Mouse (Mus musculus) layer of hippocampus, adult 2 months (tissue): ENCODE data around the gene Foxn3. TPM values are rescaled to one million over a fixed set of nuclear protein-coding genes. Genes with fewer than 3 reads are reported as not detected.

Experiments
- DNase-seq, 2 experiments: peaks; one replicate each; pipeline ENCODE4 v3.0.0; 2022; ENCODE audit warnings: low spot score in 2 of 2
- H3K27ac ChIP-seq: fragments of 200-600 bp; 2 replicates; pipeline ENCODE4 v1.8.1; 2022
- H3K4me3 ChIP-seq: fragments of 200-600 bp; 2 replicates; pipeline ENCODE4 v1.8.1; 2022; ENCODE audit warnings: mild to moderate bottlenecking
- CTCF ChIP-seq: fragments of 200-600 bp; conservative IDR thresholded peaks from 2 replicates; pipeline ENCODE4 v1.8.1; 2022; ENCODE audit warnings: antibody characterized with exemption, mild to moderate bottlenecking, moderate library complexity
- total RNA-seq, 2 experiments: library from RNA; stranded (reverse); gene quantifications; 2 replicates each; pipeline ENCODE4 v1.2.3; 2021

The Foxn3 gene
- total RNA-seq, 2 experiments from 2014 or later, result 45.9 to 53.7 TPM

DNA sequence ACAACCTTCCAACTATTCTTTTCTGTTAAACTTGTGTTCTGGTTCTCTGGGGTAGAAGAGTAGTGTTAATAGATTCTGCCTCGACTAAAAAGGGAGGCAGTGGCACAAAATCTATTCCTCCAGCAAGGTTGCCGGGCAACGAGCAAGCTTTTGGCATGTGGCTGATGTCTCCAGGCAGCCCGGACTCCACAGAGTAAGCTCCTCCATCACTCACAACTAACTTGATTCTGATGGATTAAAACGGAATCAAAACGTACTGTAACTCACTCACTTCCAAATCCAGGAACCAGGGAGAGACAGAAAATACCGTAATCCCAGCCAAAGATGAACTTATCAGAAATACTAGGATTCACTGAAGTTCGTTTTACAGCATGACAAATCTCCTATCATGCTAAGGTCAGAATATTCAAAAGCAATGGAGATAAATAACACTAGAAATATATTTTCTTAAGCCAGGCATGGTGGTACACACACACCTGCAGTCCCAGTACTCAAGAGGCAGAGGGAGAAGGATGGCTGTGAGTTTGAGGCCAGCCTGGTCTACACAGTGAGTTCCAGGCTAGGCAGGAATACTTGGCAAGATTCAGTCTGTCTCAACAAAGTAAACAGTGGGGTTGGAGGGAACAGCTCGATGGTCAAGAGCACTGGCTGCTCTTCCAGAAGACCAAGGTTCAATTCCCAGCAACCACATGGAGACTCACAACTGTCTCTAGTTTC is 64.2 kb downstream of the Foxn3 start:
- peak overlapping the region; percentile 36 for H3K4me3 ChIP-seq
- H3K27ac ChIP-seq, result peak overlapping the region; percentile 75
- no peak for TF ChIP-seq CTCF
- DNase-seq, result peak; percentile 55 to 76

DNA sequence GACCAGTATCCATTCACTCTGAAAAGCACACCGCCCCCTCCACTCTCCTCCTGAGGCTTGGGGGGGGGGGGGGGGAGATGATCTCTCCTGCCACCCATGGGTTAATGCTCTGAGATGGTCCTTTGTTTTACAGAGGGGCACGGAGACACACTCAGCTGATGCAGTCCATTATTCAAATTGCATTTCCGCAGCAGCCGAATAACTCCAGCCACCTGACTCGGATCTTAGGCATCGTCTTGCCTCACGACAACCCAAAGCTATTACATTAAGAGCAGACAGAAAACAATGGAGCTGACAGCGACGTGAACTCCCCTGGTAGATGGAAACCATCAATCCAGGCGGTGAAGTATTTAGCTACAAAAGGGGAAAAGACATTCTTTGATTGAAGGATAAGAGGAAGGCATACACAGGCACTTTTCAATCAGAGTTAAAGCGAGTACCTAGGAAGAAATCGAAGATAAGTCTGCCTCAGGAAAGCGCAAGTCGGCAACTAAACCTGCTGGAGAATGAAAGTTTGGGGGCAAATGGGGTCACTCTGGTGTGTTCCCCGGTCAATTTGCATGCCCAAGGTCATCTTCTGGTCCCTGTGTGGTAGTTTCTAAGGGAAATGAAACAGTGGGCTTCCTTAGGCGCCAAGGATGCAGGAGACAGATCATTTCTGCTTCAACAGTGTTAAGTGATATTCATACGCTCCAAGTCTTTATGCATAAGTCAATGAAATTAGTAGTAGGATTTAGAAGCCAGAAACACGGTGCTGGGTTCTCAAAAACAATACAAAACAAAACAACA is 65.0 kb downstream of the Foxn3 start:
- Histone ChIP-seq H3K4me3 (peak overlapping the region; percentile 36), H3K27ac (peak overlapping the region; percentile 75)
- no peak for TF ChIP-seq CTCF
- no peak for DNase-seq

DNA sequence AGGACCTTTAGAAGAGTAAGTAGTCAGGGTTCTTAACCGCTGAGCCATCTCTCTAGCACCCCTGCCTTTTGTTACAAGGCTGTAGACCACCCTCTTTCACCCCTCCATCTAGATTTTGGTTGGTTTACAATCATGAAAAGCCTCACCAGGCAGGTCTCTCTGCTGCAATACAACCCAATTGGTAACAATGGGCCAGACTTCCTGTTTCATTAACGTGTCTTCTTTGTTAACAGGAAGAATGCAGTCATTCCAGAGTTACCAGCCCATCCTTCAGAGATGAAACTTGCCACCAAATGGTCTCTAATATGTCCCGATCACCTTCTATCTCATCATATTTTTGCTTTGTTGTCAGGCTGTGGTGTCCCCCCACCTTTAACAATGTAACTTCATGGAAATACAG is 66.4 kb downstream of the Foxn3 start:
- DNase-seq, result no peak
- Histone ChIP-seq H3K27ac (no peak overlapping the region), H3K4me3 (no peak overlapping the region)
- no peak for TF ChIP-seq CTCF

DNA sequence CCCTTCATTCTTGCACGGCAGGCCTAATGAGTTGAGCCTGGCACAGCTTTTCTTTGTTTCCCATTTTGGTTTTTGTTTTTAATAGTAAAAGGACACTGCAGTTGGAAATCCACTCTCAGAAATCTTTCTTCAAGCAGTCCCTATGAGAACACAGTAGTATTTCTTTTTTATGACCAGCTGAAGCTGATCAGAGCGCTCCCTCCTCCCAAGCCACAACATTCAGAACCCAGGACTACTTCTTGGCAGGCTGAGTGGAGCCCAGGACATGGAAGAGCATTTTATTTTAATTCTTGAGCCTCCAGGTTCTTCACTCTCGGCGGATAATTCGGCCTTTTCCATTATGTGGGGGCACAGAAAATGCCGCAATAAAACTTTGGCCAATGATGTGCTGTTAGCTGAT is 73.2 kb downstream of the Foxn3 start:
- no peak for TF ChIP-seq CTCF
- no peak overlapping the region for H3K4me3 ChIP-seq
- DNase-seq, result no peak
- no peak overlapping the region for H3K27ac ChIP-seq

DNA sequence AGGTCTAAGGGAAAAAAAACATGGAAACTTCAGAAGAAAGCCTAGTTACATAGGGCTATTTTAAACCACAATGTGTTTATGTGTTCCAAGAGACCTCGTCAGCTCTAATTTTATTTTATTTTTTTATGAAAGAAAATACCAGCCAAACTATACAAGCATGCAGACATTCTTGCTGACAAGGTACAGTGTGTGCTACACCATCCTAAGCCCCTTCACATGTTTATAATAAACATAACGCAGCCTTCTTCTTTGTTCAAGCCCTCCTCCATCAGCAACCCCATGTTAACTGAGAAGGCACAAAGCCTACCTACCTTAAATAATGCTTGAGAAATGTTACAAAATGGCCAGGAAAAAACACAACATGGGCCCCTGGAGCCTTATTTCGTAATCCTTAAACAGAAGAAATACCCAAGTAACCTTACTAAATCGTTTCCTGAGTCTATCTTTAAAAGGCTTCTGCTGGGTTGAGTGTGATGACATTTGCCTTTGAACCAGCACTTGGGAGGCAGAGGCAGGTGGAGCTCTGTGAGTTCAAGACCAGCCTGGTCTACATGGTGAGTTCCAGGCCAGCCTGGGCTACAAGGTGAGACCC is 74.3 kb downstream of the Foxn3 start:
- no peak for TF ChIP-seq CTCF
- H3K27ac ChIP-seq, result no peak overlapping the region
- no peak for DNase-seq
- H3K4me3 ChIP-seq, result no peak overlapping the region

DNA sequence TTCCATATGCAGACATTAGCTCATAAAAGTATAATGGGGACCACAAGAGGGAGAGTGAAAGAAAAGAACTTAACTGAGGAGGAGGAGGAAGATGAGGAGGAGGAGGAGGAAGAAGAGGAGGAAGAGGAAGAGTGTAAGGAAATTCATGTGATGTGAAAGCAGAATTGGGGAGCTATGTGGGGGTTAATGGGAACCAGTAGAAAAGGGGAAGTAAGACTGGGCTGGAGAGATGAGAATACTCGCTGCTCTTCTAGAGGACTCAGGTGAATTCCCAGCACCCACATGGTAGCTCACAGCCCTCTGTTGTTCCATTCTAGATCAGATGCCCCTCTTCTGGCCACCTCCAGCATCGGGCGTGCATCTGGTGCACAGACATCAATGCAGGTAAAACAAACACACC is 83.0 kb downstream of the Foxn3 start:
- no peak overlapping the region for H3K27ac ChIP-seq
- no peak for TF ChIP-seq CTCF

DNA sequence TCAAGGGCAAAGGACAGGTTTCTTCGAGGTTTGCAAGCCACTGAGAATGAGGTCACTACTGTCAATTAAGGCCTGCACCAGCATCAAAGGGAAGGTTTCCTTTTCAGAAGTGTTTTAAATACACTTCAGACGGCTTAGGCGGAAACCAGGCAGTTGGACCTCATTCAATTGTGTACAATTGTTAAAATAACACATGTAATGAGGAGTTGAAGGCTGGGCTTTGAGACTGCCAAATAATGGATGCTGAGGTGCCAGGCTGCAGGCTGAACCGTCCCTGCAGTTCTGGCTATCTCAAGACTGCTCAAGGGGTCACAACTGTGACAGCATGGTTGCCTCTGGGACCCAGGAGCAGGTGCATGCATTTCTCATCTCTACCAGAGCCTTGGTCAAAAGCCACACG is 89.2 kb downstream of the Foxn3 start:
- DNase-seq, result no peak
- no peak for TF ChIP-seq CTCF
- Histone ChIP-seq H3K27ac (no peak overlapping the region), H3K4me3 (no peak overlapping the region)

More for the DNA sequence above, 83.0 kb downstream of the Foxn3 start:
- DNase-seq, result no peak
- no peak overlapping the region for H3K4me3 ChIP-seq

DNA sequence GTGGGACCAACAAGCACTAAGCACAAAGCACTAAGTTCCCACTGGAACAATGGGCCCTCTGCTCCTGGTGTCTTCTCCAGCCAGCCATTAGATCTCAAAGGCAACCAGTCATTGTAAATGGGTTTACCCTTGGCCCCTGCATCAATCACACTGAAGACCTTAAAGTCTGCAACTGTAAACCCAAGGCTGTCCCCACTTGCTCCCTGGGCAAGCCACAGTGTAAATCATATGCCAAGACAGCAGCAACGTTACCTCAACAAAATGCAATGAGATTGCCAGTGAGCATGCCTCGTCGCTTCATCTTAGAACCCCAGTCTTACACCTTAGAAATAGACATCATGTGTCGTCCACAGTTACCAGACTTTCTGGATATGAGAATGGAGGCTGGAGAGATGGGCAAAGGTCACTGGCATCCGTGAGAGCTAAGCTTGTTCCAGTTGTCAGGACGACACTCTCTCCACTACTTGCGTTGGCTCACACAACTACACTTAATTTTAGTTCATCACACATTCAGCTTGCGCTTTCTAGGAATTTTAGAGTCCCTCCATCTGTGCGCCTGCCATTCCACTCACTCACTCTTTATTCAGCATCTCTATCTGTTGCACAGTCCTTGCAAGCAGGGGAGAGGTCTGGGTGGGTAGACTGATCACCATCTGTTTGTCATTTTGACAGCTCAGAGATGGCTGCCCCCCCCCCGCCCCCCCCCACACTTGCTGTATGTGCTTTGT is 89.8 kb downstream of the Foxn3 start:
- DNase-seq, result peak in 1 of 2 experiments; percentile 16
- H3K27ac ChIP-seq, result no peak overlapping the region

DNA sequence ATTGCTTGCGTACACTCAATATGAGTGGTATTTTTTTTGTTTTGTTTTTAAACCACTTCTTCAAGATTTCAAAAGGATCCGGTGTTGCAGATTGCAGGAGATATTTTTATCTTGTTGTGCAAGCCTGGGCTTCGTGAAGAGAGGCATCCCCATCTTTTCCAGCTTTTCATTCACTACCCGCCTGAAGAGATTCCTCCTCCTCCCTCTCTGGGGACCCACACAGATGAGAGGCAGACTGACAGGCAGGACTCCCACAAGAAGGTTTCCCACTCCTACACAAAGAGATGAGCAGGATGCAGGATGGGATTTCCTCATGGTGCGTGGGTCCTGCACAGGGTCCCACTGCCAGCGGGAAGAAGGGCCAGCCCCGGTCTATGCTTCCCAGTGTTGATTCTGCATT is 92.0 kb downstream of the Foxn3 start:
- no peak for TF ChIP-seq CTCF
- DNase-seq, result peak in 1 of 2 experiments; percentile 8
- no peak overlapping the region for H3K4me3 ChIP-seq
- no peak overlapping the region for H3K27ac ChIP-seq

More for the DNA sequence above, 89.8 kb downstream of the Foxn3 start:
- TF ChIP-seq CTCF, result no peak
- no peak overlapping the region for H3K4me3 ChIP-seq

DNA sequence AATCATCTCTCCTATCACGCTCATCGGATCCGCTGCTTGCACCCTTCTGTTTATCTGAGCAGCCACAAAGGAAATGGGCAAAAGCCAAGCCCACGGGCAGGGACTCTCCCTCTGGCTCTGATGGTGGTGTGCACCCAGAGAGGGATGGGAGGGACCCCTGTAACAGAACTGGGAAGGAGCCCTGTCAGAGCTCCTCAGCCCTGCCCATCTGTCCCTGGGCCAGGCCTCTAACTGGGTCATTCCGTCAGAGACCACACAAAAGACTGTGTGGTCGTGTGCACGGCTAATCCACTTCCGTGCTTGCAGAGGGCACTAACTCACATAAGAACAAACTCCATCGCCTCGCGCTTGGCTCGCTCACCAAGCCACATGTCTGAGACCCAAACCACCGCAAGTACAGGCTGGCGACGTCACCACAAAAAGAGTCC is 95.5 kb downstream of the Foxn3 start:
- no peak for TF ChIP-seq CTCF
- Histone ChIP-seq H3K4me3 (peak overlapping the region; percentile 43), H3K27ac (peak overlapping the region; percentile 69)
- DNase-seq, result peak; percentile 12 to 27

DNA sequence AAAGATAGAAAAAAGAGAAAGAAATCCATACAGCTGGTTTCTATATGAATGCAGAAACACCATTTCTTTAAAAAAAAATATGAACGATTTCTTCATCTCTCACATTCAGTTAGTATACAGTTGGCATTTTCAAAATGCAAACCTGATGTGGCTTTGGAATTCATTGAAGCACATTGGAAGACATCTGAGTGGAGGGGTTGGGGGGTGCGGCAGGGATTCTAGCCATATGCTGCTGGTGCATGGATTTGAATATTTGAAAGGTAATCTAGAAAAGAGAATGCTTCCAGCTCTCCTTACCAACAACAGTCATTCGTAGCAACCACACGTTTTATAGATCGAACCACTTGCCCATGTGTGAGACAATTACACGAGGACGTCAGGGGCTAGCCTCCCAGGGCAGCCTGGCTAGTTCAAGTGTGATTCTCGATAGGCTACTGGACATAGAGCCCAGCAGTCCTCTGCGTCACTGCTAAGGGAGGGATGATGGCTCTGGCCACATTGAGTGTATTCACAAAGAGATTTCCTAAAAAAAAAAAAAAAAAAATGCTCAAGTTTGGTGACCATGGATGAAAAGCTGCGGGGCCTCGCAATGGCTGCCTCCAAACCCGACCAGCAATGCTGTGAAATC is 96.0 kb downstream of the Foxn3 start:
- Histone ChIP-seq H3K4me3 (peak overlapping the region; percentile 43), H3K27ac (peak overlapping the region; percentile 69)
- no peak for DNase-seq
- no peak for TF ChIP-seq CTCF

DNA sequence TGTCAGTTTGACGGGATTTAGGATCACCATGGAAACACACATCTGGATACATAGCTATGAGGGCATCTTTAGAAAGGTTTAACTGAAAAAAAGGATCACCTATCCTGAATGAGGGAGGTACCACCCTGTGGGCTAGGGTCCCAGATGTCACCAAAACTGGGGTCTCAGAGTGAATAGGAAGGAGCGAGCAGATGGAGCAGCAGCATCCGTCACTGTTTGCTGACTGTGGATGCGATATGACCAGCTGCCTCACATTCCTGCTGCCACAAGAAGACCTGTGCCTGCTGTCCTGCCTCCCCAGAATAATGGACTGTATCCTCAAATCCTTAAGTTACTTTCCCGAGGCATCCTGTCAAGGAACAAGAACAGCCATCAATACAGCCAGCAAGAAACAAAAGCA is 97.0 kb downstream of the Foxn3 start:
- Histone ChIP-seq H3K4me3 (no peak overlapping the region), H3K27ac (no peak overlapping the region)
- no peak for TF ChIP-seq CTCF
- no peak for DNase-seq
